Mouse (Mus musculus): ENCODE results near the gene Olfr998. TPM values are rescaled to one million over a fixed set of nuclear protein-coding genes. Genes with fewer than 3 reads are reported as not detected.
"Not testable (repeated sequence)": the region's sequence is repeated elsewhere in the genome, so short reads cannot be mapped to it uniquely, and the experiment has no call there.

Olfr998 gene
- not detected for total RNA-seq (2022)

DNA sequence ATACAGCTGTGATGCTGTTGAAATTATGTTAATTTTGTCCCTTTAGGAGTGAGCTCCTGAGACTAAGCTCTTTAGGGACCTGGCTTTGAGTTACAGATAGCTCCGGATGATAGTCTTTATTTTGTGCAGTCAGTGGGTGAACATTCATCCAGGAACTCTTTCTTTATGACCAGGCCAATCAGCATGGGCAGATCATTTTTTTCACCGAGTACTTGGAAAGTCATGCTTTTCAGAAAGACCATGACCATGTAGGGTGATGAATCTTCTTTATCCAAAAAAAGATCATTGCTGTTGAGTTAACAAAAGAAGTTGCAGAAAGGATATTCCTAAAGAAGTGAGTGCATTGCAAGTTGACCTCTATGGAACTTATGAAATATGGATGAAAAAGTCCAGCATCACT lies at the start of gene Olfr998:
Olfr998 (plus strand) TSS at position 301 of the 400 bp plus-strand sequence.
- not testable (repeated sequence) for DNase-seq (ENCODE audit: low spot score)

DNA sequence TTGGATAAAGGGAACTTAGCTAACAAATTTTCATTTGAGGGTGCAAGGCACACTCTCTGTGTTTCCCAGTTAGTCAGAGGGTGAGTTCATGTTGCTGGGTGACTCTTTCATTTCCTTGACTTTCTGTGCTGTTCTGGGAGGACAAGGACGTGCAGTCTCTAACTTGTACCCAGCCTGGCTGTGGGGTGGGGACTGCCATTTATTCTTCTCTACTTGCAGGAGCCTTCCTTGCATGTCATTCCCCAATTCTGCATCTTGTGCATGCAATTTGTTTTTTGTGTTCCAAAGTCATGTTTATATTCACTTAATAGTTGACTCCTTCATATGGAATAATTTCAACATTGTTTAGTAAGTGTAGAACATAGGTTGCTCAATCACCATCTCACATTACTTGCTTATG lies 33.9 kb upstream of the Olfr998 start:
- no peak for DNase-seq (ENCODE audit: low spot score)

DNA sequence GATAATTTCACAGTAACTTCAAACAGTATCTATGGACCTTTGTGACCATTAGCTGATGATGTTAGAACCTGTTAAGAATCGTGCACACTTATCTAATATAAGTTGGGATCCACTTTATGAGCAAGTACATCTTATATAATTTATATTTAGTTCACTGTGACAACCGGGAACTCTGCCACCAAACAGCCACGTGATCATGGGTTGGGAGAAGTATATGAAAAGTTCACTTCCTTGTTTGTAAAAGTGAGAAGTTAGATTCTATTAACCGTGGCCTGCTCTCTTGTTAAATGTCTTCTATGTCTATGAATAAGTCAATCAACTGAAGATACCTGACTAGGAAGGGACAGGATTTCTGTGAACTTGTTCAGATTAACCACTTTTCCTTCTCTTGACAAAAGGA lies 28.5 kb upstream of the Olfr998 start:
- DNase-seq (ENCODE audit: low spot score) = no peak

DNA sequence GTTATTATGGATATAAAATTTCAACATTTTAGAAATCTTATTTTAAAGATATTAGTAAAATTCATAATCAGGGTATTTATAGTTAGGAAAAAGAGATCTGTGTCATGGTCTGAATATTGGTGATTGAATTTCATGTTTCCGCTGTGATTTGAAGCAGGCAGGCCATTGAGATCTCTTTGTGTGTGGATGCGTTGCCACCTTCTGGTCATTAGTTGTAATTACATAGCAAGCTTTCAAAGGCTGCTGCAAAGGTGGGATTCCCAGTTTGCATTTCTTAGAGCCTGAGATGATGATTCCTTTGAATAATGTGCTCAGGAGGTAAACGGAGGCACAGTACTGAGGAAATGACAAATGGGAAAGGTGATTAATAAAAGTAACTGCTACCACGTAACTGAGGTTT lies 27.6 kb upstream of the Olfr998 start:
- DNase-seq (ENCODE audit: low spot score) = peak; percentile 40

DNA sequence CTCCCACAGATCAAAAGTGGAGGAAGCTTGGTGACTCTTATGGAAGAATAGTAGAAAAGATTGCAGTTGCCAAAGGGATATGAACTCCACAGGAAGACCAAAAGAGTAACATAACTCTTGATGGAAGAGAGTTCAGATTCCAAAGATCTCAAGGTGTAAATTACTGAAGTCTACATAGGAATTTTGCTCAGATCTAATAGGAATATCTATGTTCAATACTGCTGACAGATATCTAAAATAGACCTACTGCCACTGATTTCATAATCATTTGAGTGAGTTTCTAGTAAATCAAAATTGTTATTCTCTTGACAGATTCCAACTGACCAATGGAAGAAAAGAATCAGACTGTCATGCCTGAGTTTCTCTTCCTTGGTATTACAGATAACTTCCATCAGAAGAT lies 9.8 kb upstream of the Olfr998 start, which contains the start of gene Olfr996:
Olfr996 (plus strand) TSS at position 301 of the 400 bp plus-strand sequence.
- DNase-seq (ENCODE audit: low spot score) = no peak

DNA sequence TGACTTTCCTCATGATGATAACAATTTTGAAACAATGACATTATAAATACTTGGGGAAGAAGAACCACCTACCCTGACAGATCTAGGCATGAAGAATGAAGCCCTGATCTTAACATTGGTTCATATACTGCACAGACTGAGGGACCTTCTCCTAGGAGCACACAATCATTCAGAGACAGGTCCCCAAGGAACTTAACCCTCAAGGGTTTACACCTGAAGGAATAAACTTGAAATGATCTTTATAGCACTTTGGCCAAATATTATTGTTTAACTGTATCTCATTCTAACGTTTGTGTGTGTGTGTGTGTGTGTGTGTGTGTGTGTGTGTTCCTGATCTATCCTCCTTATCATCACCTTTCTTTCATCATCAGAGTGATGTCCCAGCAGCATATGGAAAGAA lies 23.1 kb downstream of the Olfr998 start, which contains the start of gene Olfr1000:
Olfr1000 (minus strand) TSS at position 101 of the 400 bp plus-strand sequence.
- DNase-seq (ENCODE audit: low spot score) = no peak

Other genes with a start within 250 kb of the Olfr998 start
- gene Olfr987, start 249.6 kb upstream of the Olfr998 start, total RNA-seq (2022) = not detected
- gene Olfr988, start 225.7 kb upstream of the Olfr998 start, total RNA-seq (2022) = not detected
- gene Olfr992, start 179.5 kb upstream of the Olfr998 start, total RNA-seq (2022) = not detected
- not detected for gene Olfr993, start 174.1 kb upstream of the Olfr998 start, total RNA-seq (2022)
- not detected for gene Olfr994, start 152.5 kb upstream of the Olfr998 start, total RNA-seq (2022)
- not detected for gene Olfr995, start 145.3 kb upstream of the Olfr998 start, total RNA-seq (2022)
- gene 4833423E24Rik, start 69.9 kb upstream of the Olfr998 start, total RNA-seq (2022) = not detected
- gene Olfr996, start 9.7 kb upstream of the Olfr998 start, total RNA-seq (2022) = not detected
- gene Olfr1000, start 23.0 kb downstream of the Olfr998 start, total RNA-seq (2022) = not detected
- gene Olfr1002, start 61.8 kb downstream of the Olfr998 start, total RNA-seq (2022) = not detected
- gene Olfr154, start 75.5 kb downstream of the Olfr998 start, total RNA-seq (2022) = not detected
- gene Olfr1006, start 89.8 kb downstream of the Olfr998 start, total RNA-seq (2022) = not detected
- not detected for gene Olfr1008, start 100.5 kb downstream of the Olfr998 start, total RNA-seq (2022)
- gene Olfr1009, start 126.5 kb downstream of the Olfr998 start, total RNA-seq (2022) = not detected
- not detected for gene Olfr1012, start 173.8 kb downstream of the Olfr998 start, total RNA-seq (2022)
- gene Olfr1013, start 178.2 kb downstream of the Olfr998 start, total RNA-seq (2022) = not detected
- not detected for gene Olfr1014, start 183.8 kb downstream of the Olfr998 start, total RNA-seq (2022)
- gene Olfr1015, start 193.1 kb downstream of the Olfr998 start, total RNA-seq (2022) = not detected
- not detected for gene Olfr1016, start 213.6 kb downstream of the Olfr998 start, total RNA-seq (2022)
- not detected for gene Olfr1018, start 229.5 kb downstream of the Olfr998 start, total RNA-seq (2022)

All from heart, adult 8-10 months (tissue).